Mouse (Mus musculus): ENCODE results near the gene Tesc. TPM values are rescaled to one million over a fixed set of nuclear protein-coding genes. Genes with fewer than 3 reads are reported as not detected.

Tesc gene
- polyA plus RNA-seq, 1 experiment from 2014 or later: 0.55 TPM

GRCm38 (mm10) chr5:118085313-118085712 lies 57.8 kb downstream of the Tesc start:
- 67% methylated on average over 7 of the region's 7 CpGs for WGBS
- peaks cover 75% of the 10 kb centered on the region for H3K4me1 ChIP-seq (replicated peaks)
- no peak overlapping the region for H3K27ac ChIP-seq
- no peak for DNase-seq (ENCODE audit: low spot score)
- no peak overlapping the region for H3K4me3 ChIP-seq
- H3K36me3 ChIP-seq: peaks cover 49% of the 10 kb centered on the region
- no peaks in the 10 kb centered on the region for H3K9me3 ChIP-seq
- H3K27me3 ChIP-seq (ENCODE audit: insufficient read depth, poor library complexity, severe bottlenecking): no peaks in the 10 kb centered on the region

DNA sequence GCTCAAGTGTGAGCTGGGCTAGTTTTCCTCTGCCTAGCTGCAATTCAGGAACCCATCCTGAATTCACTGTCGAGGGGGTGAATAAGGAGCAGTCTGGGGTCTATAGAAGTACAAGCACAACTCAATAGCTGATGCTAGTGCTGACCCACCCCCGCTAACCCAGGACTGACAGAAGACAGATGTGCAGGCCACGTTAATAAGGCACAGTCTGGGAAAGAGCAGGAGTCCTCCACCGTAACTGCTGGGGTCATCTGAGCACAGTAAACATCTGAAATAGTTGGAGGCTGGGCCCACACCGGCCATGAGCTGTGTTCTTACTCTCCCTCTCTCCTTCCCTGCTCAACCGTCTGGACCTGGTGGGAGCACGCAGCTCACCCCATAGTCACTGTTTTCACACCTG lies 59.4 kb downstream of the Tesc start:
- WGBS: 69% methylated on average over 7 of the region's 7 CpGs
- peaks cover 59% of the 10 kb centered on the region for H3K4me1 ChIP-seq (replicated peaks)
- H3K27ac ChIP-seq: peak overlapping the region; percentile 45; the same call in 1 of the 2 replicates

GRCm38 (mm10) chr5:118089102-118089501 lies 61.6 kb downstream of the Tesc start:
- Histone ChIP-seq H3K4me3 (no peak overlapping the region), H3K27ac (peak overlapping the region; percentile 35; the same call in 1 of the 2 replicates), H3K36me3 (peaks cover 70% of the 10 kb centered on the region), H3K27me3 (ENCODE audit: insufficient read depth, poor library complexity, severe bottlenecking) (no peaks in the 10 kb centered on the region), H3K4me1 (replicated peaks) (peaks cover 37% of the 10 kb centered on the region), H3K9me3 (no peaks in the 10 kb centered on the region)
- no peak for DNase-seq (ENCODE audit: low spot score)
- 69% methylated on average over 7 of the region's 7 CpGs for WGBS

More for the DNA sequence above, 59.4 kb downstream of the Tesc start:
- no peak overlapping the region for H3K4me3 ChIP-seq
- no peaks in the 10 kb centered on the region for H3K27me3 ChIP-seq (ENCODE audit: insufficient read depth, poor library complexity, severe bottlenecking)
- H3K36me3 ChIP-seq: peaks cover 59% of the 10 kb centered on the region
- DNase-seq (ENCODE audit: low spot score): no peak
- no peaks in the 10 kb centered on the region for H3K9me3 ChIP-seq

- 97% methylated on average over 6 of the region's 6 CpGs for WGBS
- Histone ChIP-seq H3K27ac (0 out of 2 replicates have a peak overlapping the region, but pooled peaks have one; percentile 5), H3K4me1 (replicated peaks) (peaks cover 27% of the 10 kb centered on the region), H3K36me3 (peaks cover 71% of the 10 kb centered on the region), H3K9me3 (no peaks in the 10 kb centered on the region), H3K27me3 (ENCODE audit: insufficient read depth, poor library complexity, severe bottlenecking) (no peaks in the 10 kb centered on the region), H3K4me3 (no peak overlapping the region)
- DNase-seq (ENCODE audit: low spot score): no peak
Observed at GRCm38 (mm10) chr5:118090101-118090500, 62.6 kb downstream of the Tesc start.

- H3K9me3 ChIP-seq: no peaks in the 10 kb centered on the region
- 94% methylated on average over 2 of the region's 2 CpGs for WGBS
- H3K4me1 ChIP-seq (replicated peaks): peaks cover 20% of the 10 kb centered on the region
- H3K27ac ChIP-seq: no peak overlapping the region
- no peaks in the 10 kb centered on the region for H3K27me3 ChIP-seq (ENCODE audit: insufficient read depth, poor library complexity, severe bottlenecking)
- H3K4me3 ChIP-seq: no peak overlapping the region
- H3K36me3 ChIP-seq: peaks cover 78% of the 10 kb centered on the region
- DNase-seq (ENCODE audit: low spot score): peak; percentile 33
Observed at GRCm38 (mm10) chr5:118090837-118091236, 63.3 kb downstream of the Tesc start.

DNA sequence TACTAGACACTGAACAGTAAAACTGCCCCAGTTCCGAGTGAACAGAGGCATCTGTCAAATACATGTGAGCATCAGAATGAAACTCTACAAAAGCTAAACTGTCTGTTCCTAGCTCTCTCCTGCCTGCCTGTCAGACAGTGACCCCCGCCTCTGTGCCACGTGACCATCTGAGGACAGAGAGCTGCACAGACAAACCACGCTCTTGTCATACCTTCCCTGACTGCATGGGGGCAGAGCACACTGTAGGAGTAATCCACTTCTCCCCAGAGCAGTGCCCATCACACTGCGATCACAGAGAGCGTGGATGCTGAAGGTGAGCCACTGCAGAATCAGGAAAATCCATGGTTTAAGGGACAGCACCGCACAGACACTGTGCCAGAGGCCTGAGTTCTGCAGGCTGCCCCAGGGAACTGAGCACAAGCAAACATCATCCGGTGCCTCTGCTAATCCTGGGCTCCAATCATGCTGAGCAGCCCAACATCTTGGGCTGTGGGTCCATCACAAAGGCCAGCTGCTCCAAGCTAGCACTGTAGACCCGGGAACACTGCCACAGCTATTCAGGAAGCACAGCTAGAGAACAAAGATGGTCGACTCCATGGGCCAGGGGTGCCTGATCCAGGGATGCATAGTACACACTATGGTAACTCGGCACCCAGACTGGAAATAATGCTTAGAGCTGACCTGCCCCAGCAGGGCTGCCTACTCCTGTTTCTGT lies 65.9 kb downstream of the Tesc start:
- WGBS: 75% methylated on average over 11 of the region's 11 CpGs
- DNase-seq (ENCODE audit: low spot score): no peak
- peaks cover 94% of the 10 kb centered on the region for H3K36me3 ChIP-seq
- no peaks in the 10 kb centered on the region for H3K27me3 ChIP-seq (ENCODE audit: insufficient read depth, poor library complexity, severe bottlenecking)
- H3K27ac ChIP-seq: no peak overlapping the region
- no peaks in the 10 kb centered on the region for H3K9me3 ChIP-seq
- 0 out of 2 replicates have a peak, but pooled peaks cover 5% of the 10 kb centered on the region for H3K4me1 ChIP-seq (replicated peaks)
- H3K4me3 ChIP-seq: no peak overlapping the region

- Histone ChIP-seq H3K4me1 (replicated peaks) (peaks cover 9% of the 10 kb centered on the region), H3K4me3 (no peak overlapping the region)
- 94% methylated on average over 11 of the region's 11 CpGs for WGBS
Observed at GRCm38 (mm10) chr5:118095433-118095832, 67.9 kb downstream of the Tesc start.

DNA sequence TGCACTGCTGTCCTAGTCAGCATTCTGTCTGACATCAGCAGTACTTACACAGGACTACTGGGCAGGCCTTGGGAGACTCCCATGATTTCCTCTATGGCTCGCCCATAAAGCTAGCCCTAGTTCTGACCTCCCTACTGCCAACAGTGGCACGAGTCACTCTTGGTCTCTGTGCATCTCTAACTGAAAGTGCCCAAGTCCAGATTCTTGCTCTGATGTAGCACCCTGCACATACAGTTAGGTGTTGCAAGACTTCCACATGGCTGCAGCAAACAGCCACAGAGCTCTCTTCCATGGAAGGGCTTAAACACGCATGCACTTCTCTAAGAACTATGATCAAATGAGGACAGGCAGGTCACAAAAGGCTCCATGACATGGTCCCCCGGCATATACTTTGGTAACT lies 68.3 kb downstream of the Tesc start:
- no peak for DNase-seq (ENCODE audit: low spot score)
- H3K4me3 ChIP-seq: no peak overlapping the region
- H3K9me3 ChIP-seq: no peaks in the 10 kb centered on the region
- no peaks in the 10 kb centered on the region for H3K27me3 ChIP-seq (ENCODE audit: insufficient read depth, poor library complexity, severe bottlenecking)
- H3K36me3 ChIP-seq: peaks cover 97% of the 10 kb centered on the region
- WGBS: 90% methylated on average over 4 of the region's 4 CpGs
- peaks cover 9% of the 10 kb centered on the region for H3K4me1 ChIP-seq (replicated peaks)
- no peak overlapping the region for H3K27ac ChIP-seq

More at GRCm38 (mm10) chr5:118095433-118095832, 67.9 kb downstream of the Tesc start:
- Histone ChIP-seq H3K27me3 (ENCODE audit: insufficient read depth, poor library complexity, severe bottlenecking) (no peaks in the 10 kb centered on the region), H3K36me3 (peaks cover 97% of the 10 kb centered on the region), H3K9me3 (no peaks in the 10 kb centered on the region), H3K27ac (no peak overlapping the region)
- no peak for DNase-seq (ENCODE audit: low spot score)

GRCm38 (mm10) chr5:118096317-118096716 lies 68.8 kb downstream of the Tesc start:
- Histone ChIP-seq H3K4me3 (no peak overlapping the region), H3K4me1 (replicated peaks) (peaks cover 9% of the 10 kb centered on the region), H3K9me3 (no peaks in the 10 kb centered on the region), H3K27ac (no peak overlapping the region), H3K36me3 (peaks cover 95% of the 10 kb centered on the region), H3K27me3 (ENCODE audit: insufficient read depth, poor library complexity, severe bottlenecking) (no peaks in the 10 kb centered on the region)
- DNase-seq (ENCODE audit: low spot score): no peak
- WGBS: 87% methylated on average over 3 of the region's 3 CpGs

- peaks cover 9% of the 10 kb centered on the region for H3K4me1 ChIP-seq (replicated peaks)
- H3K27me3 ChIP-seq (ENCODE audit: insufficient read depth, poor library complexity, severe bottlenecking): no peaks in the 10 kb centered on the region
- H3K27ac ChIP-seq: peak overlapping the region; percentile 37
- DNase-seq (ENCODE audit: low spot score): no peak
- 82% methylated on average over 11 of the region's 11 CpGs for whole genome bisulfite sequencing
- H3K9me3 ChIP-seq: no peaks in the 10 kb centered on the region
- peaks cover 68% of the 10 kb centered on the region for H3K36me3 ChIP-seq
- no peak overlapping the region for H3K4me3 ChIP-seq
Observed at GRCm38 (mm10) chr5:118099069-118099869, 71.7 kb downstream of the Tesc start.

DNA sequence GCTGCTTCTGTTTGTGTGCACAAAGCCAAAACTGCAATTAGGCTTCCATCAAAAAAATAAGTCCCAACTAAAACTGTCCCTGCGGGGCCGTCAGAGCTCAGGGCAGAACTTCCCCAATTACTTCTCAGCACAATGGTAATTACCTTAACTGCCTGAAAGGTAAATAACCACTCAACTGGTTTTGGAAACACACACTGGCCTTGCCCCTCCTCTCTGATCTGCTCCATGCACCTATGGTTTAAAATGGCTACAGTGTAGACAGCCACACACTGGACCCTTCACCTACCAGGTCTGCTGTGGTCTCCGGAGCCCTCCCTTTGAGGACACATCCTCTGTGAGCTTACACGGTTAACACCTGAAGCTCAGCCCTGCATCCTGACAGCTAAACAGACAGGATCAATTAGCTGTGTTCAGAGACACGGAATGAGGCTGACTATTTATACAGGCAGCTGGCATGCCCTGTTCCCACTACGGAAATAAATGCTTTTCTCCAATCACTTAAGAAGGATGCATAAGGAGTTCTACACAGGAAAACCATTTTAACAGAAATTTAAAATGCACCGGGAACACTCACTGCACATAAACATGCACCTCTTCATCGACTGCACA lies 72.4 kb downstream of the Tesc start:
- WGBS: 89% methylated on average over 8 of the region's 8 CpGs
- DNase-seq (ENCODE audit: low spot score): no peak
- H3K36me3 ChIP-seq: peaks cover 61% of the 10 kb centered on the region
- H3K4me3 ChIP-seq: no peak overlapping the region
- no peaks in the 10 kb centered on the region for H3K27me3 ChIP-seq (ENCODE audit: insufficient read depth, poor library complexity, severe bottlenecking)
- H3K27ac ChIP-seq: no peak overlapping the region
- H3K9me3 ChIP-seq: no peaks in the 10 kb centered on the region
- peaks cover 9% of the 10 kb centered on the region for H3K4me1 ChIP-seq (replicated peaks)

DNA sequence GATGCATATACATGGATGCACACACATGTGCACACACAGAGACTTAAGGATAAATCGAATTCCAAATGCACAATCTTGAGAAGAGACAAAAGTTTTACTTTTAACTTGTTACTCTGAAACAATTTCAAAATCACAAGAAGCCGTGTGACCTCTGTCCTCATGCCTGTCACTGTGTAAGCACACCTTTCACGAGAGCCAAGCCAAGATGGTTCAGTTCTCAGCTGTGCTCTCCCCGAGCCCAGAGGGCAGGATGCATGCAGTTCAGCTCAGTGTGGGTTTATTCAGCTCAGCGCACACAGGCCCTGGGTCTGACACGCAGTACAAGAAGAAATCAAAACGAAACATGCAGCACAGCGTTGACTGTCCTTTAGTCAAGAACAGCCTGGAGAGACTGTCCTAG lies 78.0 kb downstream of the Tesc start:
- Histone ChIP-seq H3K27me3 (ENCODE audit: insufficient read depth, poor library complexity, severe bottlenecking) (no peaks in the 10 kb centered on the region), H3K4me3 (no peak overlapping the region), H3K27ac (no peak overlapping the region), H3K36me3 (peaks cover 63% of the 10 kb centered on the region), H3K9me3 (no peaks in the 10 kb centered on the region), H3K4me1 (replicated peaks) (peaks cover 10% of the 10 kb centered on the region)
- whole genome bisulfite sequencing: 91% methylated on average over 8 of the region's 8 CpGs
- no peak for DNase-seq (ENCODE audit: low spot score)

DNA sequence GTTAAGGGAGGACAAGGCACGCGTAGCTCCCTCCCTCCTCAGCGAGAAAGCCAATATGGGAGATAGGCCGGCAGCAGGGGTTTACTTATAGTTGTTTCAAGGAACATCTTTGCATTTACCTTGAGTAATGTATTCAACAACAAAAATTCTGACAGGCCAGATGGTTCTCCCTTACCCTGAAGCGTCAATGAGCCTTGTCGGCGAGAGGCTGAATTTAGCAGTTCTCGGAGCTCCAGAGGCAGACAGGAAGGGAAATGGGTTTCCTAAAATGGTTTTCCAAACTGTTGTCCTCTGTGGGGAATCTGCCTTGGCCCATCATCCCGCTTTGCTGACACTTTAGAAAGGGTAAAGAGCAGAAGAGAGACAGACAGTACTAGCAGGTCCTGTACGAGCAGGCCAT lies 79.1 kb downstream of the Tesc start:
- WGBS: 94% methylated on average over 10 of the region's 10 CpGs
- Histone ChIP-seq H3K4me3 (no peak overlapping the region), H3K4me1 (replicated peaks) (peaks cover 10% of the 10 kb centered on the region), H3K9me3 (no peaks in the 10 kb centered on the region; the same call in 1 of the 2 replicates), H3K27me3 (ENCODE audit: insufficient read depth, poor library complexity, severe bottlenecking) (no peaks in the 10 kb centered on the region), H3K36me3 (peaks cover 69% of the 10 kb centered on the region), H3K27ac (no peak overlapping the region)
- DNase-seq (ENCODE audit: low spot score): no peak
